Mouse (Mus musculus): ENCODE measurements around the gene Sbno2. TPM values are rescaled to one million over a fixed set of nuclear protein-coding genes. Genes with fewer than 3 reads are reported as not detected.
"Not testable (repeated sequence)": the region's sequence is repeated elsewhere in the genome, so short reads cannot be mapped to it uniquely, and the experiment has no call there.

The Sbno2 gene
- polyA plus RNA-seq, 1 experiment: 127 TPM

- Histone ChIP-seq H3K4me1 (replicated peaks; ENCODE audit: control insufficient read depth, insufficient read depth, low read length) (peaks cover 23% of the 10 kb centered on the region), H3K36me3 (ENCODE audit: control insufficient read depth, insufficient read depth, low read length) (peaks cover 40% of the 10 kb centered on the region), H3K27ac (ENCODE audit: control insufficient read depth, insufficient read depth, low read length) (no peak overlapping the region), H3K4me3 (ENCODE audit: control insufficient read depth, insufficient read depth, low read length) (no peak overlapping the region), H3K27me3 (ENCODE audit: control insufficient read depth, insufficient read depth, low read length) (no peaks in the 10 kb centered on the region)
- no peak for TF ChIP-seq CTCF (IDR thresholded peaks at IDR 0.05; ENCODE audit: borderline replicate concordance, control insufficient read depth, extremely low read depth, insufficient read depth, low read length, poor library complexity)
- TF ChIP-seq POLR2A (IDR thresholded peaks at IDR 0.05; ENCODE audit: control insufficient read depth, extremely low read depth, insufficient read depth, low read length, poor library complexity): no peak
- 97% methylated on average over 27 of the region's 27 CpGs for WGBS
- DNase-seq: no peak
These were observed 48.2 kb downstream of the Sbno2 start for GRCm38 (mm10) chr10:80056976-80057682.

GRCm38 (mm10) chr10:80056506-80056905 is 48.9 kb downstream of the Sbno2 start:
- DNase-seq: no peak
- no peak for TF ChIP-seq CTCF (IDR thresholded peaks at IDR 0.05; ENCODE audit: borderline replicate concordance, control insufficient read depth, extremely low read depth, insufficient read depth, low read length, poor library complexity)
- no peak for TF ChIP-seq POLR2A (IDR thresholded peaks at IDR 0.05; ENCODE audit: control insufficient read depth, extremely low read depth, insufficient read depth, low read length, poor library complexity)
- H3K36me3 ChIP-seq (ENCODE audit: control insufficient read depth, insufficient read depth, low read length): peaks cover 34% of the 10 kb centered on the region
- WGBS: 89% methylated on average over 4 of the region's 4 CpGs
- peaks cover 29% of the 10 kb centered on the region for H3K4me1 ChIP-seq (replicated peaks; ENCODE audit: control insufficient read depth, insufficient read depth, low read length)
- H3K27me3 ChIP-seq (ENCODE audit: control insufficient read depth, insufficient read depth, low read length): no peaks in the 10 kb centered on the region
- no peak overlapping the region for H3K4me3 ChIP-seq (ENCODE audit: control insufficient read depth, insufficient read depth, low read length)
- H3K27ac ChIP-seq (ENCODE audit: control insufficient read depth, insufficient read depth, low read length): no peak overlapping the region

- Histone ChIP-seq H3K4me3 (ENCODE audit: control insufficient read depth, insufficient read depth, low read length) (no peak overlapping the region), H3K36me3 (ENCODE audit: control insufficient read depth, insufficient read depth, low read length) (peaks cover 29% of the 10 kb centered on the region)
These were observed 49.5 kb downstream of the Sbno2 start for GRCm38 (mm10) chr10:80055891-80056290.

GRCm38 (mm10) chr10:80055364-80055763 is 50.0 kb downstream of the Sbno2 start:
- Histone ChIP-seq H3K27me3 (ENCODE audit: control insufficient read depth, insufficient read depth, low read length) (no peaks in the 10 kb centered on the region), H3K36me3 (ENCODE audit: control insufficient read depth, insufficient read depth, low read length) (peaks cover 26% of the 10 kb centered on the region), H3K4me3 (ENCODE audit: control insufficient read depth, insufficient read depth, low read length) (no peak overlapping the region), H3K4me1 (replicated peaks; ENCODE audit: control insufficient read depth, insufficient read depth, low read length) (peaks cover 35% of the 10 kb centered on the region), H3K27ac (ENCODE audit: control insufficient read depth, insufficient read depth, low read length) (no peak overlapping the region)
- no peak for TF ChIP-seq CTCF (IDR thresholded peaks at IDR 0.05; ENCODE audit: borderline replicate concordance, control insufficient read depth, extremely low read depth, insufficient read depth, low read length, poor library complexity)
- no peak for TF ChIP-seq POLR2A (IDR thresholded peaks at IDR 0.05; ENCODE audit: control insufficient read depth, extremely low read depth, insufficient read depth, low read length, poor library complexity)
- 89% methylated on average over 5 of the region's 5 CpGs for WGBS
- no peak for DNase-seq

More at GRCm38 (mm10) chr10:80055891-80056290, 49.5 kb downstream of the Sbno2 start:
- WGBS: 95% methylated on average over 9 of the region's 10 CpGs
- no peak for DNase-seq
- H3K27ac ChIP-seq (ENCODE audit: control insufficient read depth, insufficient read depth, low read length): no peak overlapping the region
- TF ChIP-seq POLR2A (IDR thresholded peaks at IDR 0.05; ENCODE audit: control insufficient read depth, extremely low read depth, insufficient read depth, low read length, poor library complexity): no peak
- no peak for TF ChIP-seq CTCF (IDR thresholded peaks at IDR 0.05; ENCODE audit: borderline replicate concordance, control insufficient read depth, extremely low read depth, insufficient read depth, low read length, poor library complexity)
- H3K27me3 ChIP-seq (ENCODE audit: control insufficient read depth, insufficient read depth, low read length): no peaks in the 10 kb centered on the region
- peaks cover 35% of the 10 kb centered on the region for H3K4me1 ChIP-seq (replicated peaks; ENCODE audit: control insufficient read depth, insufficient read depth, low read length)

- H3K4me1 ChIP-seq (replicated peaks; ENCODE audit: control insufficient read depth, insufficient read depth, low read length): peaks cover 35% of the 10 kb centered on the region
- H3K36me3 ChIP-seq (ENCODE audit: control insufficient read depth, insufficient read depth, low read length): peaks cover 24% of the 10 kb centered on the region
- peak overlapping the region; percentile 73 for H3K4me3 ChIP-seq (ENCODE audit: control insufficient read depth, insufficient read depth, low read length)
- H3K27me3 ChIP-seq (ENCODE audit: control insufficient read depth, insufficient read depth, low read length); DNase-seq; H3K27ac ChIP-seq (ENCODE audit: control insufficient read depth, insufficient read depth, low read length): not testable (repeated sequence)
- WGBS: 15% methylated on average over 3 of the region's 3 CpGs
These were observed 50.5 kb downstream of the Sbno2 start for GRCm38 (mm10) chr10:80054911-80055310.

GRCm38 (mm10) chr10:80053831-80054815 is 51.2 kb downstream of the Sbno2 start:
- DNase-seq: peak; percentile 71
- Histone ChIP-seq H3K4me3 (ENCODE audit: control insufficient read depth, insufficient read depth, low read length) (peak overlapping the region; percentile 73), H3K27me3 (ENCODE audit: control insufficient read depth, insufficient read depth, low read length) (no peaks in the 10 kb centered on the region), H3K4me1 (replicated peaks; ENCODE audit: control insufficient read depth, insufficient read depth, low read length) (peaks cover 35% of the 10 kb centered on the region), H3K36me3 (ENCODE audit: control insufficient read depth, insufficient read depth, low read length) (peaks cover 19% of the 10 kb centered on the region), H3K27ac (ENCODE audit: control insufficient read depth, insufficient read depth, low read length) (peak overlapping the region; percentile 40)
- TF ChIP-seq POLR2A (IDR thresholded peaks at IDR 0.05; ENCODE audit: control insufficient read depth, extremely low read depth, insufficient read depth, low read length, poor library complexity): 0 out of 2 replicates have a peak, but pooled peaks have one; percentile 3
- TF ChIP-seq CTCF (IDR thresholded peaks at IDR 0.05; ENCODE audit: borderline replicate concordance, control insufficient read depth, extremely low read depth, insufficient read depth, low read length, poor library complexity): peak; percentile 54; the same call in 1 of the 2 replicates
- WGBS: under 1% methylated on average over 77 of the region's 77 CpGs
